Mouse (Mus musculus): ENCODE measurements around the gene Nup62cl. TPM values are rescaled to one million over a fixed set of nuclear protein-coding genes. Genes with fewer than 3 reads are reported as not detected.

Gene Nup62cl
- polyA plus RNA-seq (2015; fragmentation: Nextera tagmentation; extraction: Ambion mirVana), result 0.84 and 1.2 TPM in 2 replicates

DNA sequence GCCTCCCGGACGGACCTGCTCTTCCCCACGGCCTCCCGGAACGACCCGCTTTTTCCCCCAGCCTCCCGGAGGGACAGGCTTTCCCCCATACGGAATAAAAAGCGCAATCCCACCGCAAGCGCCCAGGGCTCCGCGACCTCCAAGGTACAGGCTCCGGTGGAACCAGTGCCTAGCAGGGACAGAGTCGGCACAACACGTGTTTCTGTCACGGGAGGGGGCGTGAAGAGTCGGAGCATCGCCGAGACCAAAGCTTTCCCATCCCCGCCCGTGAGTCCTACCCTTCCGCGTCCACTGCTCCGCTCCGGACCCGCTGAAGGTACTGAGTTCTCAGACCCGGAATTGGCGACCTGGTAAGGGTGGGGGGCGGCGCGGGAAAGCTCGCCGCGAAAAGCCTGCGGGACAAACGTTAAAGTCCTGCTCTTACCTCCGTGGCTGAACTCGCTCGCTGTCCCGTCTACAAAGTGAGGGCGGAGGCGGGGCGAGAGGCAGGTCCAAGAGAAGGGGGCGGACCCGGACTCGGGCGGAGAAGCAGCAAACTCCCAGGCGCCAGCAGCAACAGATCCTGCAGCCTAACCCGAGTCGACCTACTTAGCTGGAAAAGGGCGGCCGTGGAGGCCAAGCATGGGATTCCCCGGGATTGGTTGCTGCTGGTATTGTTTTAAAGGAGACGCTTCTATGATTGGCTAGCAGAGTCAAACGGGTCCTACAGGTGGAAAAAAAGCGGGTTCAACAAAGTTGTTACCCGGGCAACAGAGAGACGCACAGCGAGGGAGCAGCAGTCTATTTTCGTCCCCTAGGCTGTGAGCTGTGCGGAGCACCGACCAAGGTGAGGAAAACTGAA, at the start of gene Nup62cl, which contains the start of gene Pih1h3b:
Nup62cl (minus strand) TSS at position 578 of the 841 bp plus-strand sequence.
Pih1h3b (plus strand) TSS at position 745 of the 841 bp plus-strand sequence.
- no peaks in the 10 kb centered on the region for H3K36me3 ChIP-seq
- peak; percentile 69 for ATAC-seq (ENCODE audit: low FRiP score)
- peaks cover 4% of the 10 kb centered on the region; the same call in 1 of the 2 replicates for H3K9me3 ChIP-seq (replicated peaks)
- peak within 1 kb of the TSS; percentile 58 for H3K4me2 ChIP-seq
- H3K27ac ChIP-seq (replicated peaks), result no peak within 1 kb of the TSS
- H3K4me1 ChIP-seq, result 0 out of 2 replicates have a peak, but pooled peaks cover 7% of the 10 kb centered on the region
- no peak within 1 kb of the TSS for H3K9ac ChIP-seq (replicated peaks)
- WGBS, result 27% methylated on average over 64 of the region's 64 CpGs
- peak within 1 kb of the TSS; percentile 36 for H3K4me3 ChIP-seq (replicated peaks)
- peaks cover 32% of the 10 kb centered on the region for H3K27me3 ChIP-seq (replicated peaks)

DNA sequence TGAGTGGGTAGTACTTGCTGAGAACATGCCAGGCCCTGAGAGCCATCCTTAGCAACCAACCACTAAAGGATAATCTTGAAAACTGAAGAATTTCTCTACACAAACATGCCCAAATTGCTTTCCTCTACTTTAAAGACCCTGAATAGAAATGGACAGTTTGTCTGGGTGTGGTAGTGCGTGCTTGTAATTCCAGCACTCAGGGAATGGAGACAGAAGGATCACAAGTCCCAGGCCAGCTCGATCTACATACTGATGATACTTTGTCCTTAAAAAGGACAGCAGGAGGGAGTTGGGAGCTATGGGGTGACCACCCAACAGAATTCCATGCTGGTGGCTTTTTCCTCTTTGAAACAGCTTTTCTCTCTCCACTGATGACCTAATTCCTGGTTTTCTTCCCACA, 31.6 kb upstream of the Nup62cl start:
- no peak overlapping the region for H3K9ac ChIP-seq (replicated peaks)
- H3K27me3 ChIP-seq (replicated peaks), result peaks cover 9% of the 10 kb centered on the region; the same call in 1 of the 2 replicates
- H3K4me3 ChIP-seq (replicated peaks), result no peak overlapping the region
- 83% methylated on average over 2 of the region's 2 CpGs for WGBS
- no peaks in the 10 kb centered on the region for H3K36me3 ChIP-seq
- no peaks in the 10 kb centered on the region for H3K9me3 ChIP-seq (replicated peaks)
- H3K4me2 ChIP-seq, result no peak overlapping the region
- H3K4me1 ChIP-seq, result no peaks in the 10 kb centered on the region
- H3K27ac ChIP-seq (replicated peaks), result no peak overlapping the region
- ATAC-seq (ENCODE audit: low FRiP score), result no peak

DNA sequence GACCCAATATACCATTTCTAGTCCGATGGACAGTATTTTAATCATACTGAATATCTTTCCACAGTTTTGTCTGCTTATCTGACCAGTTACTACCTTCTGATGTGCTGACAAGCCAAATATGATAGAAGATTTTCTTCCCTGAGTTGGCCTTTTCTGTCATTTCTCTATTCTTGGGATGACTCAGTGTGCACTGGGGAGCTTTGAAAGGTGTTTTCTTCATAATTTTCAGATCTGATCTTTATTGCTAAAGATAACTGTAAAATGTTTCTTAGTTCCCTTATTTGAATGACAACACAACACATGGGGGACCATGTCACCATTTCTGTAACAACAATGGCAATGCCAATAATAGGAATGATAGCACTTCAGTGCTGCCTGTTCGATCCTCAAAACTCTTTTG, 20.0 kb upstream of the Nup62cl start:
- WGBS, result 94% methylated on average over 2 of the region's 2 CpGs
- Histone ChIP-seq H3K27me3 (replicated peaks) (no peaks in the 10 kb centered on the region; the same call in 1 of the 2 replicates), H3K4me3 (replicated peaks) (no peak overlapping the region), H3K9me3 (replicated peaks) (no peaks in the 10 kb centered on the region), H3K9ac (replicated peaks) (no peak overlapping the region), H3K27ac (replicated peaks) (no peak overlapping the region), H3K4me2 (no peak overlapping the region), H3K4me1 (no peaks in the 10 kb centered on the region), H3K36me3 (no peaks in the 10 kb centered on the region)
- no peak for ATAC-seq (ENCODE audit: low FRiP score)

DNA sequence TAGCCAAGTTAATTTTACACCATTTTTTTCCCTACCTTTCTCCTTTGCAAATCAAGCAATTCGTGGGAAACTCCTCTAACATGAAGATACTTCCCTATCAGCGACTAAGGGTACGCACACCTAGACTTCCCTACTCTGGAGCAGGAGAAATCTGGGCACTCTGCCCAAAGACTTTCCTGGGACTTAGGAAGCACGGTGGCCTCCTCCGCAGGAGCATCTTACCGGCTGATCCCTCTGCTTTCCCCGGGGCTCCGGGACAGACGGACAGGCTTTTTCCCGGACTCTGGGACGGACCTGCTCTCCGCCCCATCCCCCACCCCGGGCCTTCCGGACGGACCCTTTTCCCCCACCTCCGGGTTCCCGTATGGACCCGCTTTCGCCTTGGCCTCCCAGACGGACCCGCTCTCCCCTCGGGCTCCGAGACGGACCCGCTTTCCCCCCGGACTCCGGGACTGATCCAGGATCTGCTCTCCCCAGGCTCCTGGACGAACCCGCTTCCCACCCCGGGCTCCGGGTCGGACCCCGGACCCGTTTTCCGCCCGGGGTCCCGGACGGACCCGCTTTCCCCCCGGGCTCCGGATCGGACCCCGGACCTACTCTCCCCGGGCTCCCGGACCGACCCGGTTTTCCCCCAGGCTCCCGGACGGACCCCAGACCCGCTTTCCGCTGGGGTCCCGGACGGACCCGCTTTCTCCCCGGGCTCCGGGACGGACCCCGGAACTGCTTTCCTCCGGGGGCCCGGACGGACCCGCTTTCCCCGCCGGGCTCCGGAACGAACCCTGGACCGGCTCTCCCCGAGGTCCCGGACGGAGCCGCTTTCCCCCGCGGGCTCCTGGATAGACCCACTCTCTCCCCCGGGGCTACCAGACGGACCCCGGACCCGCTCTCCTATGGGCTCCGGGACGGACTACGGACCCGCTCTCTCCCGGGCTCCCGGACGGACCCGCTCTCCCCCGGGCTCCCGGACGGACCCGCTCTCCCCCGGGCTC, 1.3 kb downstream of the Nup62cl start:
- Histone ChIP-seq H3K27me3 (replicated peaks) (peaks cover 32% of the 10 kb centered on the region), H3K4me3 (replicated peaks) (peak overlapping the region; percentile 33), H3K9me3 (replicated peaks) (peaks cover 4% of the 10 kb centered on the region; the same call in 1 of the 2 replicates), H3K27ac (replicated peaks) (no peak overlapping the region), H3K4me1 (0 out of 2 replicates have a peak, but pooled peaks cover 7% of the 10 kb centered on the region), H3K4me2 (peak overlapping the region; percentile 58), H3K9ac (replicated peaks) (no peak overlapping the region), H3K36me3 (no peaks in the 10 kb centered on the region)
- no peak for ATAC-seq (ENCODE audit: low FRiP score)
- WGBS, result 17% methylated on average over 84 of the region's 90 CpGs

DNA sequence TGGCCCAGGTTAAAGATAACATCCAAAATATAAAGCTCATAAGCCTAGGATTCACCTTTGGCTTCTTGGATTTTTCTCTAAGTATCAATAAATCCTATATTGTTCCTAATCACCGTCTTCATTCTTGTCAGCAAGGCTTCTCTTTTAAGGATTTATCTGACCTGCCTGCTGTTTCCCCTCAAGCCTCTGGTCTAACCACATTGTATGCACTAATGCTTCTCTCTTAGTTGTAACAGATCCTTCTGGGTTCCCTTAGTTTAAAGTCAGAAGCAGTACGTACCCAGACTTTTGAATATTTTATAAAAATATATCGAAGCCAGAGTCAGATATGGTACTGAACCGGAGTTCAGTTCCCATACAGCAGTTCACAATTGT, 63.8 kb downstream of the Nup62cl start:
- 0 out of 2 replicates have a peak, but pooled peaks have one; percentile 35 for ATAC-seq (ENCODE audit: low FRiP score)
- Histone ChIP-seq H3K9ac (replicated peaks) (no peak overlapping the region), H3K4me1 (no peaks in the 10 kb centered on the region), H3K9me3 (replicated peaks) (no peaks in the 10 kb centered on the region), H3K4me2 (peak overlapping the region; percentile 54), H3K27ac (replicated peaks) (no peak overlapping the region), H3K36me3 (peaks cover 1% of the 10 kb centered on the region; the same call in 1 of the 2 replicates), H3K27me3 (replicated peaks) (0 out of 2 replicates have a peak, but pooled peaks cover 3% of the 10 kb centered on the region), H3K4me3 (replicated peaks) (peak overlapping the region; percentile 55; the same call in 1 of the 2 replicates)
- WGBS, result 83% methylated on average over 4 of the region's 4 CpGs

DNA sequence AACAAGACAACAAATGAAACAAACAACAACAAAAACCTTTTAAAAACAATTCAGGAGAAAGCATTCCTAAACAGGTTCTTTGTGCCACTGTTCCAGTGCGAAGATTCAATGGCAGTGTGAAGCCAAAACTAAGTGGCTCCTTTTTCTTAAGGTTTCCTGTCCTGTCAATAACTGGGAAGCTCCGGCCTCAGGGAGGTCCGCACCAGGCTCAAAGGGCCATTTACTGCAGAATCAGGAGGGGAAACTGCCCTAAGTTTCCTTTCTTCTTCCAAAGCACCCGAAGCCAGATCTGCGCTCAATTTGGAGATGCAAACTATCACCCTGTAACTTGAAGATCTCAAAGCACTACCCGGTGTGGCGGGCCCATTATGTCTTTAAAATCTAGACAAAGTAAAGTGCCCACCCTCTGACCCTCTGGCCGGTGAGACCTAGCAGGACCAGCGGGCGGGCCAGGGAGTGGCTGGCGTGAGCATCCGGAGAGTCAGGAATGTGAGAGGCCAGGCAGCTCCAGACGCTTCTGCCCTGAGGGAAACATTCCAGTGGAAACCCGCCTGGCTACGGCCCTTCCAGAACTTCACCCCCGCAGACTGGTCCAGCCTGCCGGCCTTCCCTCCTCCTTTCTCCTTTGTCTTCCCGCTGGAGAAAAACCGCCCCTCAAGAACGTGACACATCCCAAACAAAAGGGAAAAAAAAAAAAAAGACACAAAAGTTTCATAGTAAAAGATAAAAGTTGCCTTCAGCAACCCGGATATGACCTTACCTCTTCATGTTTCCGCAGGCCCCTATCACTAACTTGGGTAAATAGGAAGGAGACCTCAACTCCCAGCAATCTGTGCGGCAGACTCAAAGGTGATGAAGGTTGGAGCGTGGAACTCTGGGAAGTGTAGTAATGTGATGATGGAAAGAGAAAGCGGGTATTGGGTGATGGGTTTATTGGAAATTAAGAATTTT, 64.5 kb downstream of the Nup62cl start, which contains the start of gene Rbm41:
Rbm41 (minus strand) TSS at position 856 of the 951 bp plus-strand sequence.
- 20% methylated on average over 23 of the region's 25 CpGs for WGBS
- ATAC-seq (ENCODE audit: low FRiP score), result peak; percentile 91
- peak within 1 kb of the TSS; percentile 53 for H3K9ac ChIP-seq (replicated peaks)

DNA sequence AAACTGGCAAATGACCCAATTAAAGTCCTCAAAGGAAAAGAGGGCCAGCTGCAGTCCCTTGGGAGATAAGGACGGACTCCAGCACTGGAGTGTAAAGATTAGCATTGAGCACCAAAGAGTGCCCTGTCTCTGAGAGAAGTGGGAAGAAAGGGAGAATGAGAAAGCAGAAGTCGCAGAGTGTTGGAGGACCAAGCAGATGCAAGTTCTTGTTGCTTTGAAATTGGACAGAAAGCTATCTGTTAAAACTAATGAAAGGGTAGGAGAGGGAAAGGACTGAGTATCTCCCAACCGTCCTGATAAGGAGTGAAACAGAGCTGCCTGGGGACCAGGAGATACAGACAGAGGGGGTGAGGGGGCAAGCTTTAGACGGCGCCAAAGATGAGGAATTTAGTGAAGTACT, 80.4 kb downstream of the Nup62cl start:
- Histone ChIP-seq H3K4me1 (no peaks in the 10 kb centered on the region), H3K4me2 (no peak overlapping the region), H3K27me3 (replicated peaks) (0 out of 2 replicates have a peak, but pooled peaks cover 3% of the 10 kb centered on the region), H3K36me3 (no peaks in the 10 kb centered on the region), H3K4me3 (replicated peaks) (no peak overlapping the region), H3K9me3 (replicated peaks) (no peaks in the 10 kb centered on the region), H3K9ac (replicated peaks) (no peak overlapping the region), H3K27ac (replicated peaks) (no peak overlapping the region)
- 81% methylated on average over 5 of the region's 5 CpGs for WGBS
- ATAC-seq (ENCODE audit: low FRiP score), result no peak

More for the DNA sequence above, 64.5 kb downstream of the Nup62cl start, which contains the start of gene Rbm41:
- H3K9me3 ChIP-seq (replicated peaks), result no peaks in the 10 kb centered on the region
- no peaks in the 10 kb centered on the region for H3K4me1 ChIP-seq
- H3K36me3 ChIP-seq, result peaks cover 7% of the 10 kb centered on the region; the same call in 1 of the 2 replicates
- 0 out of 2 replicates have a peak, but pooled peaks cover 3% of the 10 kb centered on the region for H3K27me3 ChIP-seq (replicated peaks)
- peak within 1 kb of the TSS; percentile 54 for H3K4me2 ChIP-seq
- peak within 1 kb of the TSS; percentile 54 for H3K27ac ChIP-seq (replicated peaks)
- H3K4me3 ChIP-seq (replicated peaks), result peak within 1 kb of the TSS; percentile 55

Other genes with a start within 250 kb of the Nup62cl start
- gene Morc4, start 191.0 kb downstream of the Nup62cl start, polyA plus RNA-seq (2015; fragmentation: Nextera tagmentation; extraction: Ambion mirVana), result 4.7 and 5.7 TPM in 2 replicates
- 4.0 and 4.2 TPM in 2 replicates for gene Rbm41, start 64.1 kb downstream of the Nup62cl start, polyA plus RNA-seq (2015; fragmentation: Nextera tagmentation; extraction: Ambion mirVana)
- not detected in 2 replicates for gene Pih1h3b, start 167 bp upstream of the Nup62cl start, polyA plus RNA-seq (2015; fragmentation: Nextera tagmentation; extraction: Ambion mirVana)

All from neural tube, embryonic 15.5 days (tissue).